Mouse (Mus musculus): ENCODE measurements at regions not wholly inside any gene's neighbourhood (a gene's known extent, or its start where the extent isn't known, plus 50 kb on each side); places are given as distances from the start of the nearest gene placed in this dataset.
"Not testable (repeated sequence)": the region's sequence is repeated elsewhere in the genome, so short reads cannot be mapped to it uniquely, and the experiment has no call there.

- not testable (repeated sequence) for DNase-seq (ENCODE audit: low spot score)
Measured at GRCm38 (mm10) chr12:3188734-3189275, 121.0 kb downstream of the Rab10 start.

GRCm38 (mm10) chr12:3188137-3188536 lies 121.6 kb downstream of the Rab10 start:
- no peak for DNase-seq (ENCODE audit: low spot score)

GRCm38 (mm10) chr12:3173325-3173724 lies 136.4 kb downstream of the Rab10 start:
- DNase-seq (ENCODE audit: low spot score): no peak

GRCm38 (mm10) chr12:3169705-3170287 lies 140.0 kb downstream of the Rab10 start:
- DNase-seq (ENCODE audit: low spot score): not testable (repeated sequence)

- DNase-seq (ENCODE audit: low spot score): not testable (repeated sequence)
Measured at GRCm38 (mm10) chr12:3161666-3162065, 148.1 kb downstream of the Rab10 start.

GRCm38 (mm10) chr12:3158771-3159170 lies 151.0 kb downstream of the Rab10 start:
- DNase-seq (ENCODE audit: low spot score): not testable (repeated sequence)

- not testable (repeated sequence) for DNase-seq (ENCODE audit: low spot score)
Measured at GRCm38 (mm10) chr12:3153705-3154104, 156.1 kb downstream of the Rab10 start.

GRCm38 (mm10) chr12:3132553-3132952 lies 177.2 kb downstream of the Rab10 start:
- not testable (repeated sequence) for DNase-seq (ENCODE audit: low spot score)

GRCm38 (mm10) chr12:3131149-3131751 lies 178.5 kb downstream of the Rab10 start:
- not testable (repeated sequence) for DNase-seq (ENCODE audit: low spot score)

- not testable (repeated sequence) for DNase-seq (ENCODE audit: low spot score)
Measured at GRCm38 (mm10) chr12:3127336-3127735, 182.4 kb downstream of the Rab10 start.

GRCm38 (mm10) chr12:3124036-3124435 lies 185.7 kb downstream of the Rab10 start:
- no peak for DNase-seq (ENCODE audit: low spot score)

GRCm38 (mm10) chr12:3110589-3110988 lies 199.2 kb downstream of the Rab10 start:
- DNase-seq (ENCODE audit: low spot score): not testable (repeated sequence)

- DNase-seq (ENCODE audit: low spot score): not testable (repeated sequence)
Measured at GRCm38 (mm10) chr12:3109671-3110070, 200.1 kb downstream of the Rab10 start.

- DNase-seq (ENCODE audit: low spot score): not testable (repeated sequence)
Measured at GRCm38 (mm10) chr12:3101963-3102362, 207.8 kb downstream of the Rab10 start.

GRCm38 (mm10) chr12:3098175-3098574 lies 211.6 kb downstream of the Rab10 start:
- DNase-seq (ENCODE audit: low spot score): peak; percentile 9

GRCm38 (mm10) chr12:3094509-3094908 lies 215.3 kb downstream of the Rab10 start:
- DNase-seq (ENCODE audit: low spot score): no peak

- DNase-seq (ENCODE audit: low spot score): not testable (repeated sequence)
Measured at GRCm38 (mm10) chr12:3092974-3093373, 216.8 kb downstream of the Rab10 start.

- not testable (repeated sequence) for DNase-seq (ENCODE audit: low spot score)
Measured at GRCm38 (mm10) chr12:3049546-3049945, 260.2 kb downstream of the Rab10 start.

- DNase-seq (ENCODE audit: low spot score): not testable (repeated sequence)
Measured at GRCm38 (mm10) chr12:3018446-3018845, 291.3 kb downstream of the Rab10 start.

GRCm38 (mm10) chr12:3016777-3017176 lies 293.0 kb downstream of the Rab10 start:
- DNase-seq (ENCODE audit: low spot score): not testable (repeated sequence)

All from thymus, postnatal 0 days (tissue).